Mouse (Mus musculus): ENCODE data around the gene Sumo1. TPM values are rescaled to one million over a fixed set of nuclear protein-coding genes. Genes with fewer than 3 reads are reported as not detected.

Gene Sumo1
- polyA plus RNA-seq, 1 experiment from 2014 or later = 320 TPM

DNA sequence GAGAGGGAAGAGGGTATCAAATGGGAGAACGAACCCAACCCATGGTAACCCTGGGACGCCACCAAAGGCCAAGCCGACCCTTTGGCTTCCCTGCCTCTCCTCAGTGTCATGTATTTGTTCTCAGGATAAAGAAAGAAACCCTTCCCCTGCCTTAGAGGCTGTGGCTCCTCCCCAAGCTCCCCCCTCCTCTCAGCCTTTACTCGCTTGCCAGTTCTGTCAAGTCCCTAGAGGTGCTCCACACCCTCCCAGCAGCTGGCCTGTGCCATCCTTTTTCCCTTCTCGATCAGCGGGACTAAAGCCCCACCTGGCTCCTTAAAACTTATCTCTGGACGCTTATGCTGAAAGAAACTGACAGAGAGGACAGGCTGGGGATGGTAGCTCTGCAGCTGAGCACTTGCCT, 63.6 kb downstream of the Sumo1 start:
- Histone ChIP-seq H3K36me3 (ENCODE audit: control insufficient read depth, insufficient read depth, low read length) (no peaks in the 10 kb centered on the region), H3K4me1 (ENCODE audit: control insufficient read depth, insufficient read depth, low read length) (0 out of 2 replicates have a peak, but pooled peaks cover 3% of the 10 kb centered on the region), H3K4me3 (replicated peaks; ENCODE audit: low read length) (no peak overlapping the region), H3K4me2 (ENCODE audit: low read depth, low read length) (no peak overlapping the region), H3K9ac (ENCODE audit: low read length) (no peak overlapping the region), H3K9me3 (replicated peaks; ENCODE audit: control insufficient read depth, low read length) (no peaks in the 10 kb centered on the region), H3K27me3 (ENCODE audit: control insufficient read depth, insufficient read depth, low read length) (no peaks in the 10 kb centered on the region), H3K27ac (ENCODE audit: low read length) (no peak overlapping the region)
- 60% methylated on average over 7 of the region's 7 CpGs for WGBS
- ATAC-seq (ENCODE audit: insufficient read depth, low FRiP score) = no peak

DNA sequence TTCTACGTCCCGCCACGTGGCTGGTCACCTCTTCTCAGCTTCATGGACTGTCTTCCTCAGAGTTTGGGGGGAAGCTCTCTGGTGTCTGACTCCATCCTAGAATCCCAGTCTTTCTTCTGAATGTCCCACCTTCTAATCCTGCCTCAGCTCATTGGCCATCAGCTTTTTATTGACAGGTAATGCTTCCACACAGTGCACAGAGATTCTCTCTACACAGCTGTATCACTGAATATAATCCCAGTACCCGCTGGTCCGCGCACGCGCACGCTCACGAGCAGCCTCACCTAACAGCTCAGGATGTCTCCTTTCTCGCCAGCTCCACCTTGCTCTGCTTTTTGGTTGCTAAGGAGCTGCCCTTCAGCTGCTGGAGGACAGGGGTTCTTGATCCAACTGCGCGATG, 64.2 kb downstream of the Sumo1 start:
- no peak overlapping the region for H3K4me2 ChIP-seq (ENCODE audit: low read depth, low read length)
- H3K4me3 ChIP-seq (replicated peaks; ENCODE audit: low read length) = no peak overlapping the region
- WGBS = 84% methylated on average over 13 of the region's 13 CpGs
- ATAC-seq (ENCODE audit: insufficient read depth, low FRiP score) = no peak
- no peaks in the 10 kb centered on the region for H3K9me3 ChIP-seq (replicated peaks; ENCODE audit: control insufficient read depth, low read length)
- 0 out of 2 replicates have a peak, but pooled peaks cover 3% of the 10 kb centered on the region for H3K4me1 ChIP-seq (ENCODE audit: control insufficient read depth, insufficient read depth, low read length)
- H3K9ac ChIP-seq (ENCODE audit: low read length) = no peak overlapping the region
- no peaks in the 10 kb centered on the region for H3K27me3 ChIP-seq (ENCODE audit: control insufficient read depth, insufficient read depth, low read length)
- no peaks in the 10 kb centered on the region for H3K36me3 ChIP-seq (ENCODE audit: control insufficient read depth, insufficient read depth, low read length)
- H3K27ac ChIP-seq (ENCODE audit: low read length) = no peak overlapping the region

DNA sequence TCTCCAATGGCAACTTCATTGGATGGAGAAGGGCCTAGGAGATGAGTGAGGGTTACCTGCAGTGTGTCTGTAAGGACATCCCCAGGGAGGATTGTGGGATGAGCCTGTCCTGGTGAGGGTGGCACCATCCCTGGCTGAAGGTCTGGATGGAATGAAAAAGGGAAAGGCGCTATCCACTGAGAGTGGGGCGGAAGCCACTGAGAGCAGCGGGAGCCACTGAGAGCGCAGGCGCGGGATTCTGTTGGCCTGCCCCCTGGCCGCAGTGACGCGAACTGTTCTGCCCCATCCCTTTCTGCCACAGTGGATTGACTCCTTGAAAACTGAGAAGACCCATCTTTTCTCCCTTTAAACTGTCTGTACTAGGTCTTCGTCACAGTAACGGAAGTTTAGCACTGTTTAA, 66.7 kb downstream of the Sumo1 start:
- Histone ChIP-seq H3K27me3 (ENCODE audit: control insufficient read depth, insufficient read depth, low read length) (no peaks in the 10 kb centered on the region), H3K27ac (ENCODE audit: low read length) (no peak overlapping the region), H3K9ac (ENCODE audit: low read length) (no peak overlapping the region), H3K36me3 (ENCODE audit: control insufficient read depth, insufficient read depth, low read length) (no peaks in the 10 kb centered on the region), H3K4me2 (ENCODE audit: low read depth, low read length) (no peak overlapping the region), H3K9me3 (replicated peaks; ENCODE audit: control insufficient read depth, low read length) (no peaks in the 10 kb centered on the region), H3K4me1 (ENCODE audit: control insufficient read depth, insufficient read depth, low read length) (0 out of 2 replicates have a peak, but pooled peaks cover 3% of the 10 kb centered on the region), H3K4me3 (replicated peaks; ENCODE audit: low read length) (no peak overlapping the region)
- no peak for ATAC-seq (ENCODE audit: insufficient read depth, low FRiP score)
- WGBS = 27% methylated on average over 11 of the region's 11 CpGs

DNA sequence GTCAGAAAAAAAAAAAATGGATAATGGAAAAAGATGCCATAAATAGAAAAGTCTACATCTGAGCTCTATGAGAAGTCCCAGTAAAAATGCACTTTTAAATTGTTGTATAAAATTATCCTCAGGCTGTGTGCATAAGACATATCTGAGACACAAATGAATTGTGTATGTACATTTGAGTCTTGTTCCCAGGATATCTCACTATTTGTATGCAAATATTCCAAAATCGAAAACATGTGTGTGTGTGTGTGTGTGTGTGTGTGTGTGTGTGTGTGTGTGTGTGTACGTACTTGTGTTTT, 67.3 kb downstream of the Sumo1 start:
- 95% methylated on average over 2 of the region's 2 CpGs for WGBS
- no peaks in the 10 kb centered on the region for H3K36me3 ChIP-seq (ENCODE audit: control insufficient read depth, insufficient read depth, low read length)
- H3K4me2 ChIP-seq (ENCODE audit: low read depth, low read length) = no peak overlapping the region
- no peaks in the 10 kb centered on the region for H3K9me3 ChIP-seq (replicated peaks; ENCODE audit: control insufficient read depth, low read length)
- no peak overlapping the region for H3K4me3 ChIP-seq (replicated peaks; ENCODE audit: low read length)
- no peak overlapping the region for H3K27ac ChIP-seq (ENCODE audit: low read length)
- ATAC-seq (ENCODE audit: insufficient read depth, low FRiP score) = no peak
- H3K4me1 ChIP-seq (ENCODE audit: control insufficient read depth, insufficient read depth, low read length) = 0 out of 2 replicates have a peak, but pooled peaks cover 3% of the 10 kb centered on the region
- no peak overlapping the region for H3K9ac ChIP-seq (ENCODE audit: low read length)
- no peaks in the 10 kb centered on the region for H3K27me3 ChIP-seq (ENCODE audit: control insufficient read depth, insufficient read depth, low read length)

DNA sequence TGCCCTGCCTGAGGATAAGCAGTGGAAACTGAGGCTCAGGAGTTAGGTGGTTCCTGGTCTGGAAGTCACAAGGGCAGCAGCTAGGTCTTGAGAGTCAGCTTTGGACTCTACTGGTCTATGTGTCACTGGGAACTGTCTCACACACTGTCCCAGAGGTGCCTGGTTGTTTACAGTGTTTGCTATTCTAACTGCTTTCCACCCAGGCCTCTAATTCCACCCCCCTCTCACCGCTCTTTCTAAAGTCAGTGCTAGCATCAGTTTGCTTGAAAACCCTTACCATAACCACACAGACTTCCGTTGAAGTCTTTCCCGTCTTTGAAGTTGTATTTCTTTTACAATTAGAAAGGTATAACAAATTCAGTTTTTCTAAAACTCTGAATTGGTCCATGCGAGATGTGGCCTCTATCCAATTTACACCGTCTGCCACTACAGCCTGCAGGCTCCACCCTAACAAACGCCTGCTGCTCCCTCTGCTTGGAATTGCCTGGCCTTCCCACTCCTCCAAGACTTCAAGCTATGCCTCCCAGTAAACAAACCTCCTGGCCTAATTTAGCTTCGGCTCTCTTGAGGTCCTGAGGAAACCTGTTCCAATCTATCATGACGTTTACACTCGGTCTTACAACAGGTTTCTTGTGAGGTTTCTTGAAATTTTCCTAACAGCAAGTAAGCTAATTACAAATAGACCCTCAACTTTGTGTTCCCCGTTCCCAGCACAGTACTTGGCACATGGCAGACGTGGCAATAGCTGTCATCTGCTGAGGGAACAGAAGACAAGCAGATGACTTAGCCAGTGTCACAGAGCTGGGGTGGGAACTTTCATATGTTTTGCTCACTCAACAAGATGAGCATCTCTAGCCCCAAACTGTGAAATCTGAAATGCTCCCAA, 67.9 kb downstream of the Sumo1 start:
- ATAC-seq (ENCODE audit: insufficient read depth, low FRiP score) = no peak
- 35% methylated on average over 11 of the region's 11 CpGs for WGBS
- H3K36me3 ChIP-seq (ENCODE audit: control insufficient read depth, insufficient read depth, low read length) = no peaks in the 10 kb centered on the region

DNA sequence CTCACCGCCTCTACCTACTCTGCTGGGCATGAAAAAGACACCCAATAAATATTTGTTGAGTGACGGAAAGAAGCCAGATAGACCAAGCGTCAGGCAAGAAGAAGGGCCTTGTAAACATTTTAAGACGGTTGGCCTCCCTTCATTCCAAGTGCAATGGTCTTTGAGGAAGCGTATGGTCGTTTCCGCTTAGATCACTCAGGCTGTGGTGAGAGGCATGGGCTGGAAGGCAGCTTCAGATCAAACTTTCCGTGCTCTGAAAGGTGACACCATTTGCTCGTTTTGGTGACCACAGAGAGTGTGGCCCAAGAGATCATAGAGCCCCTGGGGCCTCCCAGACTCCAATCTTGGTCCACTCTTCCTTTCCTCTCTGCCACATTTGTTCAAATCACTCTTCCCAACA, 75.0 kb downstream of the Sumo1 start:
- no peaks in the 10 kb centered on the region for H3K4me1 ChIP-seq (ENCODE audit: control insufficient read depth, insufficient read depth, low read length)
- no peak overlapping the region for H3K9ac ChIP-seq (ENCODE audit: low read length)
- H3K27me3 ChIP-seq (ENCODE audit: control insufficient read depth, insufficient read depth, low read length) = peaks cover 8% of the 10 kb centered on the region; the same call in 1 of the 2 replicates
- no peak overlapping the region for H3K27ac ChIP-seq (ENCODE audit: low read length)
- ATAC-seq (ENCODE audit: insufficient read depth, low FRiP score) = no peak
- no peak overlapping the region for H3K4me2 ChIP-seq (ENCODE audit: low read depth, low read length)
- no peaks in the 10 kb centered on the region for H3K36me3 ChIP-seq (ENCODE audit: control insufficient read depth, insufficient read depth, low read length)
- H3K9me3 ChIP-seq (replicated peaks; ENCODE audit: control insufficient read depth, low read length) = no peaks in the 10 kb centered on the region
- no peak overlapping the region for H3K4me3 ChIP-seq (replicated peaks; ENCODE audit: low read length)
- WGBS = 69% methylated on average over 9 of the region's 9 CpGs

More for the DNA sequence above, 67.9 kb downstream of the Sumo1 start:
- no peaks in the 10 kb centered on the region for H3K27me3 ChIP-seq (ENCODE audit: control insufficient read depth, insufficient read depth, low read length)
- no peak overlapping the region for H3K9ac ChIP-seq (ENCODE audit: low read length)
- H3K4me3 ChIP-seq (replicated peaks; ENCODE audit: low read length) = no peak overlapping the region
- no peak overlapping the region for H3K27ac ChIP-seq (ENCODE audit: low read length)
- H3K9me3 ChIP-seq (replicated peaks; ENCODE audit: control insufficient read depth, low read length) = no peaks in the 10 kb centered on the region
- H3K4me2 ChIP-seq (ENCODE audit: low read depth, low read length) = no peak overlapping the region
- H3K4me1 ChIP-seq (ENCODE audit: control insufficient read depth, insufficient read depth, low read length) = 0 out of 2 replicates have a peak, but pooled peaks cover 3% of the 10 kb centered on the region

DNA sequence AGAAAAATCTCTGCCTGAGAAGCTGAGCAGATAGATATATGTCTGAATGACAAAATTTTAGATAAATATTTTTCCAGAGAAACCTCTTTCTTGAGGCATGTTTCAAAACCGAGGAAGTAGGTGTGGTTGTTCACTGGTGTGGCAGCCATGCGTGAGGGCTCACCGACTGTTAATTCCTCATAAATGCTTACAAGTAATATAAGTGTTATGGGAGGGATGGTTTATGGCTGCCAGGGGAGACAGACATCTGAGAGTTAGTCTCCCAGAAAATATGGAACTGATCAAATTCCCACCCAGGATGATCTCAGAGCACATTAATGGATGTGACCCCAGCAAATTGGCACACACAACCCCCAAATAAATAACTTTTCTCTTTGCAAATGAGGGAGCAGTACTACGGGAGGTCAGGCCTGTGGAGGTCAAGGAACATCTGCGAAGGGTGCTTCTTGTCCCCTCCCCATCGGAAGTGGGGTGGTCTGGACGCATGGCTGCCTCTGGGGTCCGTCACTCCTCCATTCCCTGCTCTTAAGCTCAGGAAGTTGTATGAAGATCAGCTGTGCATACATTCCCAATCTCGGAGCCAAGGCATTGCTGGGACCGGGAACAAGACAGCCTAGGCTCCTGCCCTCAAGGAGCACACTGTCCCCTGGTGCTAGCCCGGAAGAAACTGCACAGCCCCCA, 75.9 kb downstream of the Sumo1 start:
- ATAC-seq (ENCODE audit: insufficient read depth, low FRiP score) = no peak
- Histone ChIP-seq H3K27ac (ENCODE audit: low read length) (no peak overlapping the region), H3K9me3 (replicated peaks; ENCODE audit: control insufficient read depth, low read length) (no peaks in the 10 kb centered on the region), H3K4me3 (replicated peaks; ENCODE audit: low read length) (no peak overlapping the region), H3K36me3 (ENCODE audit: control insufficient read depth, insufficient read depth, low read length) (no peaks in the 10 kb centered on the region), H3K4me2 (ENCODE audit: low read depth, low read length) (no peak overlapping the region), H3K4me1 (ENCODE audit: control insufficient read depth, insufficient read depth, low read length) (no peaks in the 10 kb centered on the region), H3K9ac (ENCODE audit: low read length) (no peak overlapping the region), H3K27me3 (ENCODE audit: control insufficient read depth, insufficient read depth, low read length) (peaks cover 8% of the 10 kb centered on the region; the same call in 1 of the 2 replicates)
- WGBS = 74% methylated on average over 11 of the region's 11 CpGs

DNA sequence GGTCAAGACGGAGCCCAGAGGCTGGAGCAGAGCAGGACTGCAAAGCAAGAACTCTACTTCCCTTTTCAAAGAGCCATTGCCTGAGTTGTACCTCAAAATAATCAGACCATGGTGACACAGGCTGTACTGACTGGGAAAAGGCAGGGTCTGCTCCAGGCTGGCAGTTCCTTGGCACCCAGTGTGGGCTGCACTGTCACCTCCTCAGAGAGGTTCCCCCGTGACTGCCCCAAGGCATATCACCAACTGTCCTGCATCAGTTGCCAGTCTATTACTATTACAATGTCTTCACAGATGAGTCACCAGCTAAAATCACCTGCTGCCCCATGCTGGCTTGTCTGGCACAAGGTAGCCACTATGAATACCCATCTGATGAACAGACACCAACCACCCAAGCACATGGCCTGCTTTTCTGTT, 77.0 kb downstream of the Sumo1 start:
- no peak overlapping the region for H3K27ac ChIP-seq (ENCODE audit: low read length)
- no peaks in the 10 kb centered on the region for H3K4me1 ChIP-seq (ENCODE audit: control insufficient read depth, insufficient read depth, low read length)
- 80% methylated on average over 2 of the region's 2 CpGs for WGBS
- no peak overlapping the region for H3K4me3 ChIP-seq (replicated peaks; ENCODE audit: low read length)
- no peak for ATAC-seq (ENCODE audit: insufficient read depth, low FRiP score)
- no peaks in the 10 kb centered on the region for H3K9me3 ChIP-seq (replicated peaks; ENCODE audit: control insufficient read depth, low read length)
- H3K27me3 ChIP-seq (ENCODE audit: control insufficient read depth, insufficient read depth, low read length) = peaks cover 8% of the 10 kb centered on the region; the same call in 1 of the 2 replicates
- no peak overlapping the region for H3K4me2 ChIP-seq (ENCODE audit: low read depth, low read length)
- H3K9ac ChIP-seq (ENCODE audit: low read length) = no peak overlapping the region
- no peaks in the 10 kb centered on the region for H3K36me3 ChIP-seq (ENCODE audit: control insufficient read depth, insufficient read depth, low read length)

DNA sequence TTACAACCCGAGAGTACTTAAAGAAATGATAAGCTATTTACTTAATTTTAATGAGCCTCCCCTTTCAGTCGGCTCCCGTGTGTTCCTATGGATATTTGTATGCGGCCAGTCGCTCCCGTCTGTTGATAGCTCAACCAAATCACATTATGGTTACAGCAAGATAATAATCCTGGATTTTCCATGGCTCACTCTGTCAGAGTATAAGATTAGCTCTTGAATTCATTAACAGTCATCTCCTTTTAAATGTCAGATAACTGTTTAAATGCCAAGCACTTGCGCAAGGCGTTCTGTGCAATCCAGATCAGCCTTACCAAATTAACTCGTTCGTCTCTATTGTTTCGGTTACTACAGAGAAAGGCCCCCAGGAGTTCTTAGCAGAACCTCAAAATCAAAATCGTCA, 77.8 kb downstream of the Sumo1 start:
- no peaks in the 10 kb centered on the region for H3K4me1 ChIP-seq (ENCODE audit: control insufficient read depth, insufficient read depth, low read length)
- peaks cover 8% of the 10 kb centered on the region; the same call in 1 of the 2 replicates for H3K27me3 ChIP-seq (ENCODE audit: control insufficient read depth, insufficient read depth, low read length)
- no peak overlapping the region for H3K9ac ChIP-seq (ENCODE audit: low read length)
- H3K9me3 ChIP-seq (replicated peaks; ENCODE audit: control insufficient read depth, low read length) = no peaks in the 10 kb centered on the region
- H3K4me2 ChIP-seq (ENCODE audit: low read depth, low read length) = peak overlapping the region; percentile 17; the same call in 1 of the 2 replicates
- H3K27ac ChIP-seq (ENCODE audit: low read length) = no peak overlapping the region
- no peaks in the 10 kb centered on the region for H3K36me3 ChIP-seq (ENCODE audit: control insufficient read depth, insufficient read depth, low read length)
- WGBS = 29% methylated on average over 12 of the region's 12 CpGs
- ATAC-seq (ENCODE audit: insufficient read depth, low FRiP score) = no peak
- H3K4me3 ChIP-seq (replicated peaks; ENCODE audit: low read length) = no peak overlapping the region

All from stomach, embryonic 16.5 days (tissue).